Mouse (Mus musculus) hindbrain, embryonic 12.5 days (tissue): ENCODE results near the gene Fitm2. TPM values are rescaled to one million over a fixed set of nuclear protein-coding genes. Genes with fewer than 3 reads are reported as not detected.

ENCODE experiments used
- ATAC-seq: fragments of 200-750 bp; cut with Nextera tagmentation; 2 replicates; pipeline ENCODE4 v1.8.0; 2017; ENCODE audit warnings: moderate TSS enrichment; ENCODE audit not compliant: low FRiP score
- H3K27ac ChIP-seq: fragments of 300-500 bp; sonication (generic); 2 replicates; pipeline ENCODE4 v1.5.1; 2016; ENCODE audit warnings: mild to moderate bottlenecking
- H3K27me3 ChIP-seq: fragments of 300-500 bp; sonication (generic); 2 replicates; pipeline ENCODE4 v1.6.1; 2016; ENCODE audit warnings: mild to moderate bottlenecking
- H3K36me3 ChIP-seq: fragments of 300-500 bp; sonication (generic); 2 replicates; pipeline ENCODE4 v1.6.1; 2016; ENCODE audit warnings: mild to moderate bottlenecking
- H3K4me1 ChIP-seq: fragments of 300-500 bp; sonication (generic); 2 replicates; pipeline ENCODE4 v1.6.1; 2016
- H3K4me2 ChIP-seq: fragments of 300-500 bp; sonication (generic); replicated peaks from 2 replicates; pipeline ENCODE4 v1.6.1; 2016; ENCODE audit warnings: mild to moderate bottlenecking
- H3K4me3 ChIP-seq: fragments of 300-500 bp; sonication (generic); 2 replicates; pipeline ENCODE4 v1.5.1; 2016; ENCODE audit warnings: mild to moderate bottlenecking
- H3K9ac ChIP-seq: fragments of 300-500 bp; sonication (generic); 2 replicates; pipeline ENCODE4 v1.6.1; 2016; ENCODE audit warnings: mild to moderate bottlenecking, moderate library complexity
- H3K9me3 ChIP-seq: fragments of 300-500 bp; sonication (generic); replicated peaks from 2 replicates; pipeline ENCODE4 v1.6.1; 2016; ENCODE audit warnings: mild to moderate bottlenecking
- WGBS: fragments of 180-500 bp; shearing (Covaris S2); methylation state at CpG from one replicate; pipeline ENCODE4 v1.1.7; 2016; 5-methylcytosine and 5-hydroxymethylcytosine counted together
- polyA plus RNA-seq: library from polyadenylated mRNA; unstranded; fragments of >200 nt; fragmentation: Nextera tagmentation; extraction: Ambion mirVana; gene quantifications from 2 replicates; pipeline ENCODE4 v1.2.1, GENCODE M21; 2016

Gene Fitm2
- polyA plus RNA-seq, 1 experiment from 2014 or later: 13.1 TPM

GRCm38 (mm10) chr2:163417830-163418229 lies 54.6 kb downstream of the Fitm2 start:
- Histone ChIP-seq H3K9me3 (no peaks in the 10 kb centered on the region), H3K4me3 (peak overlapping the region; percentile 98), H3K4me1 (peaks cover 27% of the 10 kb centered on the region), H3K27ac (no peak overlapping the region), H3K9ac (peak overlapping the region; percentile 91), H3K4me2 (peak overlapping the region; percentile 96), H3K27me3 (no peaks in the 10 kb centered on the region), H3K36me3 (peaks cover 16% of the 10 kb centered on the region)
- ATAC-seq: no peak

DNA sequence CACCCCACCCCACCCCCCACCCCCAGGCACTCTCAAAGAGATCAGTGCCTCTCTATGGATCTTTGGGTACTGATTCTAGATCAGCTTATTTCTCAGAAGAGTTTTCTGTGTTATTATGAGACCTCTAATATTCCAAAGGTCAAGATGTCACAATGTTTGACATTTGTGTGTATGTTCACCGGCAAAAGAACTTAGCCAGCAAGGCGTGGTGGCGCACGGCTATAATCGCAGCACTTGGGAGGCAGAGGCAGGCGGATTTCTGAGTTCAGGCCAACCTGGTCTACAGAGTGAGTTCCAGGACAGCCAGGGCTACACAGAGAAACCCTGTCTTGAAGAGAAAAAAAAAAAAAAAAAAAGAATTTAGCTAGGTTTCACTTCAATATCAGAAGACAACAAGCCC lies 55.4 kb downstream of the Fitm2 start:
- Histone ChIP-seq H3K4me2 (no peak overlapping the region), H3K27ac (no peak overlapping the region), H3K9me3 (no peaks in the 10 kb centered on the region), H3K4me1 (peaks cover 27% of the 10 kb centered on the region), H3K36me3 (peaks cover 16% of the 10 kb centered on the region), H3K27me3 (no peaks in the 10 kb centered on the region), H3K9ac (no peak overlapping the region), H3K4me3 (no peak overlapping the region)
- 93% methylated on average over 6 of the region's 6 CpGs for WGBS
- ATAC-seq: no peak

Other genes with a start within 250 kb of the Fitm2 start
- gene Jph2, start 74.6 kb downstream of the Fitm2 start, polyA plus RNA-seq: 0.76 and 1.2 TPM in 2 replicates
- 67.9 and 70.8 TPM in 2 replicates for gene Oser1, start 47.9 kb downstream of the Fitm2 start, polyA plus RNA-seq
- gene Gdap1l1, start 34.2 kb downstream of the Fitm2 start, polyA plus RNA-seq: 68.7 and 70.1 TPM in 2 replicates
- gene R3hdml, start 19.7 kb upstream of the Fitm2 start, polyA plus RNA-seq: not detected in 2 replicates
- not detected in 2 replicates for gene Hnf4a, start 34.2 kb upstream of the Fitm2 start, polyA plus RNA-seq
- 51.5 and 52.0 TPM in 2 replicates for gene Ttpal, start 129.7 kb upstream of the Fitm2 start, polyA plus RNA-seq
- gene Serinc3, start 172.5 kb upstream of the Fitm2 start, polyA plus RNA-seq: 36.2 and 38.4 TPM in 2 replicates
- 109 and 113 TPM in 2 replicates for gene Pkig, start 185.8 kb upstream of the Fitm2 start, polyA plus RNA-seq